Mouse (Mus musculus) embryonic fibroblast, embryonic 13.5 days (primary cell): ENCODE measurements around the gene Gak. TPM values are rescaled to one million over a fixed set of nuclear protein-coding genes. Genes with fewer than 3 reads are reported as not detected.
A peak's percentile ranks its signal among the peaks of the same experiment; 100 is the strongest.

ENCODE experiments used
- H3K27ac ChIP-seq: 2 replicates; pipeline ENCODE4 v1.5.1; 2012; ENCODE audit warnings: low read length, control low read depth, inconsistent platforms; ENCODE audit not compliant: insufficient read depth
- H3K4me1 ChIP-seq: 2 replicates; pipeline ENCODE4 v1.6.1; 2011; ENCODE audit warnings: low read length; ENCODE audit not compliant: control insufficient read depth, insufficient read depth
- H3K4me3 ChIP-seq: 2 replicates; pipeline ENCODE4 v1.5.1; 2011; ENCODE audit warnings: mild to moderate bottlenecking, control low read depth, low read length; ENCODE audit not compliant: insufficient read depth
- CTCF ChIP-seq: IDR thresholded peaks from 2 replicates; pipeline ENCODE4 v1.5.1; 2011; ENCODE audit warnings: mild to moderate bottlenecking, control low read depth, low read length, moderate library complexity, borderline replicate concordance; ENCODE audit not compliant: insufficient read depth
- POLR2A ChIP-seq: IDR thresholded peaks from 2 replicates; pipeline ENCODE4 v1.6.1; 2011; ENCODE audit warnings: low read depth, mild to moderate bottlenecking, control low read depth, low read length, moderate library complexity
- polyA plus RNA-seq: library from polyadenylated mRNA; stranded (reverse); fragments of >200 nt; gene quantifications from 2 replicates; pipeline ENCODE4 v1.2.4, GENCODE M21; 2011; ENCODE audit warnings: low read depth; ENCODE audit not compliant: missing spikeins, insufficient read length

Gene Gak
- polyA plus RNA-seq, 1 experiment: 74.7 TPM

- Histone ChIP-seq H3K4me1 (no peaks in the 10 kb centered on the region), H3K4me3 (no peak overlapping the region), H3K27ac (no peak overlapping the region)
- TF ChIP-seq CTCF (no peak), POLR2A (no peak)
Measured at GRCm38 (mm10) chr5:108657406-108657805, 27.9 kb upstream of the Gak start.

- H3K4me1 ChIP-seq: no peaks in the 10 kb centered on the region
- TF ChIP-seq POLR2A (no peak), CTCF (no peak)
- H3K27ac ChIP-seq: no peak overlapping the region
- no peak overlapping the region for H3K4me3 ChIP-seq
Measured at GRCm38 (mm10) chr5:108655891-108656650, 26.5 kb upstream of the Gak start.

DNA sequence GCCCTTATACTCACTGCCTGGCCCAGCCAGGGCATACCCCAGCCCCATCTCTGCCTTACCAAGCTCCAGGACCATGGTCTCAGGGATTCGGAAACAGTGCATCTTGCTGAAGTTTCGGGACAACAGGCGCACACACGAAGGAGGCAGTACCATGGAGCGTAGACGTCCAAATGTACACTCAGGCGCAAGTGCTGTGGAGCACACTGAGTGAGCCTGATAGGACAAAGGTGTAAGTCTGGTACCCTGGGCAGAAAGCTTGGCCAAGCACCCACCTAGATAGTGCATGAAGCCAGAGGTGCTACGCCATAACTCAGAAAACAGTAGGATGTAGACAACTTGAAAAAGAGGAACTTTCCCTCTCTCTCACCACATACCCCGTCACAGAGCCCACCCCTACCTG, 25.8 kb upstream of the Gak start:
- Histone ChIP-seq H3K27ac (no peak overlapping the region), H3K4me1 (no peaks in the 10 kb centered on the region), H3K4me3 (no peak overlapping the region)
- TF ChIP-seq CTCF: no peak
- TF ChIP-seq POLR2A: no peak

DNA sequence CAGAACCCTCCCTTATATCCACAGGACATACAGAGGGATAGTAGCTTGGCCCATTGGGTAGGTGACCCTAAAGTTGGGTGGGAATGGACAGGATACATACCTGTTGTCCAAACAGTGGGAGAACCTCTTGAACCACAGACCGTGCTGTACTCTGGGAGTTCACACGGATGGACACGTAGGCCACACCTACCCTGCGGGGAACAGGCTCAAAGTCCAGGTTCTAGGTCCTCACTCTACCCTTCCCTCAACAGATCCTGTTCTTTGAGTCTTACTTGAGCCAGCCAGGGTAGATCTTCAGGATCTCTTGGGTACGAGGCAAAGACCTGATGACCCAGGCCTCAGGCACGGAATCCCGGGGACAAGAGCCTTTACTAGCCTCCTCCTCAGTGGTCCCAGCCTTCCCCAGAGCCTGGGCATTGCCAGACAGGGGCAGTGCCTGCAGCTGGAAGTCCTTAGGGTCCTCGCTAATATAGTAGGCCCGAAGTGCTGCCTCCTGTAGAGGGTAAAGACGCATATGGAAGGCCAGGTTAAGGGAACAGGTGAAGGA, 25.0 kb upstream of the Gak start:
- Histone ChIP-seq H3K27ac (no peak overlapping the region), H3K4me3 (no peak overlapping the region), H3K4me1 (no peaks in the 10 kb centered on the region)
- TF ChIP-seq CTCF (no peak), POLR2A (no peak)

- Histone ChIP-seq H3K4me1 (no peaks in the 10 kb centered on the region), H3K27ac (no peak overlapping the region), H3K4me3 (no peak overlapping the region)
- TF ChIP-seq POLR2A (no peak), CTCF (no peak)
Measured at GRCm38 (mm10) chr5:108653341-108653740, 23.8 kb upstream of the Gak start.

DNA sequence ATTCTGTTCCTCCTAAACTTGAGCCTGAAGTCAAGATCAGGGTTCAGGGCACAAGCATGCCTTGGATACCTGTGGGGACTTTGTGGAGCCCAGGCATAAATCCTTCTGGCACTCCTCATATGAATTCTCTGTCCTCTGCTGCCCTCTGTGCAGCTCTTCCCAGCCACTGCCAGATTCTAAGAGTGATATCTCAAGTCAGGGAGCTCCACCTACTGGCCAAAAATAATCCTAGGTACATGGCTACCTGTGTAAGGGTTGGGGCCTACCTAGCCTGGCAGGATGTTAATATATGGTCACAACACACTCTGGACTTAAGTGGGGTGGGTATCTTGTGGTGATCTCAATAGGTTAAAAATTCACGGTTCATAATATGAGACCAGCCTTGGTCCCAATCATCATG, 22.3 kb upstream of the Gak start:
- H3K27ac ChIP-seq: no peak overlapping the region
- H3K4me3 ChIP-seq: no peak overlapping the region
- TF ChIP-seq CTCF (peak; percentile 14; the same call in 1 of the 2 replicates), POLR2A (no peak)
- H3K4me1 ChIP-seq: no peaks in the 10 kb centered on the region

GRCm38 (mm10) chr5:108651136-108651720, 21.7 kb upstream of the Gak start:
- no peak for TF ChIP-seq CTCF
- no peak for TF ChIP-seq POLR2A
- Histone ChIP-seq H3K4me3 (no peak overlapping the region), H3K4me1 (no peaks in the 10 kb centered on the region), H3K27ac (no peak overlapping the region)

- Histone ChIP-seq H3K4me1 (no peaks in the 10 kb centered on the region), H3K4me3 (no peak overlapping the region), H3K27ac (no peak overlapping the region)
- no peak for TF ChIP-seq CTCF
Measured at GRCm38 (mm10) chr5:108650341-108650740, 20.8 kb upstream of the Gak start.

GRCm38 (mm10) chr5:108648937-108649576, 19.5 kb upstream of the Gak start:
- H3K27ac ChIP-seq: no peak overlapping the region
- no peak for TF ChIP-seq POLR2A
- TF ChIP-seq CTCF: no peak
- no peaks in the 10 kb centered on the region for H3K4me1 ChIP-seq
- H3K4me3 ChIP-seq: no peak overlapping the region
